21 mouse cellular contexts compared by ENCODE assay signal in genomic region chr3:133571961-133572360, GRCm38 (mm10). TPM values are rescaled to one million over a fixed set of nuclear protein-coding genes. Genes with fewer than 3 reads are reported as not detected.
DNase-seq lines count a peak whose midpoint lies in the region; ATAC-seq lines count a peak whose summit lies in the region.
"Had no signal": no experiment of that assay in that cellular context is flagged by ENCODE, and none has a peak within 500 bp of the region (broad histone marks: within the 10 kb centered on the region; RNA-seq: fewer than 3 reads in every experiment).

No protein-coding gene starts in this region.

- DNase-seq in heart, adult 11 months: peak; percentile 57
- DNase-seq in heart, adult 9 months (ENCODE audit: low spot score in 2 of 2): no peak
- peak; percentile 59 for DNase-seq in ZHBTc4 (ENCODE audit: low read depth, low spot score)
- DNase-seq in right cerebral cortex, adult 18-20 months: no peak
- DNase-seq in urinary bladder, postnatal 4 days (ENCODE audit: low spot score in 2 of 2): no peak
- no peak for DNase-seq in gastrocnemius, adult 8-10 months (ENCODE audit: low spot score in 2 of 2)
- DNase-seq: adrenal gland, adult 2 months; adrenal gland, postnatal 10 days; adrenal gland, postnatal 25 days; B cell, adult 2 months; cerebellum, adult 11 months; cerebellum, adult 18-20 months; cerebellum, adult 8-10 months; cerebellum, adult 9-11 months; cerebellum, postnatal 14 days; cerebellum, postnatal 36 days; embryo, embryonic 11 days had no signal

- 0 out of 2 replicates have a peak, but pooled peaks have one; percentile 15 for ATAC-seq in megakaryocyte, adult 5-6 weeks (ENCODE audit: poor library complexity, severe bottlenecking)
- ATAC-seq: CD4-positive, CD25-positive, alpha-beta regulatory T cell, adult 4 months; forebrain, embryonic 14.5 days; forebrain, embryonic 16.5 days had no signal

RNA-seq across cellular contexts. Expression of gene Tet2, which starts 27.0 kb away (rescaled TPM):
- 62.8 and 68.7 TPM in 2 replicates for total RNA-seq in megakaryocyte, adult 5-6 weeks (2015)
- total RNA-seq in megakaryocyte, adult 5-6 weeks (2017): 68.7 and 85.7 TPM in 2 replicates
- 10 to 100 TPM; 12.6 to 15.2 (median 14.7) TPM for total RNA-seq in gastrocnemius, adult 8-10 months (2022)

Comparison
In these comparisons a context has a peak if more than half of its experiments do, and no peak if none do; other contexts are left out.
1. DNase-seq: peak in heart, adult 11 months (single experiment) and ZHBTc4 (single experiment); none in heart, adult 9 months (0 of 2), right cerebral cortex, adult 18-20 months (single experiment), urinary bladder, postnatal 4 days (0 of 2) and gastrocnemius, adult 8-10 months (0 of 2).